Mouse (Mus musculus) testis, adult 2 months (tissue): ENCODE data around the gene Gm20388.

Experiments
- CTCF ChIP-seq: fragments of 200-500 bp; IDR thresholded peaks from 2 replicates; pipeline ENCODE4 v1.5.1; 2012; ENCODE audit warnings: low read depth, mild to moderate bottlenecking, inconsistent platforms, low read length, moderate library complexity; ENCODE audit not compliant: control insufficient read depth, insufficient read depth, insufficient replicate concordance
- POLR2A ChIP-seq: fragments of 200-500 bp; IDR thresholded peaks from 2 replicates; pipeline ENCODE4 v1.6.1; 2012; ENCODE audit warnings: low read depth, mild to moderate bottlenecking, inconsistent platforms, low read length, moderate library complexity; ENCODE audit not compliant: control insufficient read depth

GRCm38 (mm10) chr8:122752111-122752721, 2841.6 kb downstream of the Gm20388 start:
- TF ChIP-seq CTCF: no peak
- TF ChIP-seq POLR2A: no peak
